Mouse (Mus musculus) neural tube, postnatal 0 days (tissue): ENCODE measurements around the gene Zcchc4. TPM values are rescaled to one million over a fixed set of nuclear protein-coding genes. Genes with fewer than 3 reads are reported as not detected.

ENCODE experiments used
- polyA plus RNA-seq: library from polyadenylated mRNA; unstranded; fragments of >200 nt; fragmentation: Nextera tagmentation; extraction: Ambion mirVana; gene quantifications from 2 replicates; pipeline ENCODE4 v1.2.1, GENCODE M21; 2015

Gene Zcchc4
- 5.7 and 7.1 TPM in 2 replicates for polyA plus RNA-seq

GRCm38 (mm10) chr5:52775237-52775636 lies at the start of gene Zcchc4:
Zcchc4 (plus strand) TSS chr5:52775409.

GRCm38 (mm10) chr5:52741391-52742111 lies 33.7 kb upstream of the Zcchc4 start, which contains the start of gene Pi4k2b:
Pi4k2b (plus strand) TSS chr5:52741574.

GRCm38 (mm10) chr5:52833761-52834274 lies 58.6 kb downstream of the Zcchc4 start, which contains the start of gene Anapc4:
Anapc4 (plus strand) TSS chr5:52834012.

Other genes with a start within 250 kb of the Zcchc4 start
- gene Lgi2, start 208.9 kb upstream of the Zcchc4 start, polyA plus RNA-seq = 13.8 and 15.4 TPM in 2 replicates
- 4.5 and 5.1 TPM in 2 replicates for gene Sepsecs, start 105.7 kb upstream of the Zcchc4 start, polyA plus RNA-seq
- 3.2 and 4.2 TPM in 2 replicates for gene Pi4k2b, start 33.8 kb upstream of the Zcchc4 start, polyA plus RNA-seq
- gene Anapc4, start 58.6 kb downstream of the Zcchc4 start, polyA plus RNA-seq = 69.3 and 74.3 TPM in 2 replicates